Mouse (Mus musculus): ENCODE results near the gene Nup205. TPM values are rescaled to one million over a fixed set of nuclear protein-coding genes. Genes with fewer than 3 reads are reported as not detected.
A peak's percentile ranks its signal among the peaks of the same experiment; 100 is the strongest.

The Nup205 gene
- total RNA-seq, 2 experiments from 2014 or later = 25.1 to 27.7 TPM

DNA sequence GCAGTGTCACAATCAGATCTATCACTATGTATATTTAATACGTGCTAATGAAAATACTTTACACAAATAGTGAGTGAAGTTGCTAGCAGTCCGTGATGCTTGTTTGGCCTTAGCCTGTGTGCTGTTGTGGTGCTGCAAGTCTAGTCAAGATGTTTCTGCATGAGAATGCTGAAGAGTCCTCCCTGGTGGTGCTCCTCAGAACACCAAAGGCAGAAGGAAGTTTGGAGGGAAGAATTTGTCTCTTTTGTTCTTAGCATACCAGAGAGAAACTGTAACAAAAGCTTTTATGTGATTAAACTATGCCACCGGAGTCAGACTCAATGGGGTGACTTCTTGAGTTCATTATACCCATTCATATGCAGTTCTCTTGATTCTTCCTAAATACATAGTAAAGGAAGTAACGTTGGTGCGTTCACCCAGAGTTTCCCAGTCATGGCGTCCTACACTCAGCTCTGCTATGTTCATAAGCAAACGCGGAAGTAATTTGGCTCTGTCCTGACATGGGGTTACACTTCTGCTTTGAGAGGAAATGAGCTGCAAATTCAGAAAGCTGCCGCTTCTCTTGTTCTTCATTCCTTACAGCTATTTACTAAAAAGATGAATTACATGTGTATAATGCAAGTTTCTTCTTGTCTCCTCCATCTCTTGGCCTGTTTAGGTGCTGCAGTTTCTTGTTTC lies 59.0 kb downstream of the Nup205 start:
- no peak for DNase-seq (ENCODE audit: low spot score in 2 of 2)
- intact Hi-C loops (cut with DNase I) = no loop called here

DNA sequence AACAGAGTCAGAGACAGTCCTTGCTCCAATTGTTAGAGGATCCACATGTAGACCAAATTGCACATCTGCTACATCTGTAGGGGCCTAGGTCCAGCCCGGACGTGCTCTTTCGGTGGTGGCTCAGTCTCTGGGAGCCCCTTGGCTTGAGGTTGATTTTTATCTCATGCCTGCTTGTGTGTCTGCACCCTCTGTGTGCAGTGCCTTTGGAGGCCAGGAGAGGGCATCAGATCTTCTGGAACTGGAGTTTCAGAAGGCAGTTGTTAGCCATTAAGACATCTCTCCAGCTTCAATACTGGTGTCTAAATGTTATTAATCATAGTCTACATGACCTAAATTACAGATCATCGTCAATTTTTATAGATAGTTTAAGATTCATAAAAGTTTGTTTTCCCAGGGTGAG lies 66.0 kb downstream of the Nup205 start:
- DNase-seq (ENCODE audit: low spot score in 2 of 2) = no peak
- intact Hi-C loops (cut with DNase I) = no loop called here

DNA sequence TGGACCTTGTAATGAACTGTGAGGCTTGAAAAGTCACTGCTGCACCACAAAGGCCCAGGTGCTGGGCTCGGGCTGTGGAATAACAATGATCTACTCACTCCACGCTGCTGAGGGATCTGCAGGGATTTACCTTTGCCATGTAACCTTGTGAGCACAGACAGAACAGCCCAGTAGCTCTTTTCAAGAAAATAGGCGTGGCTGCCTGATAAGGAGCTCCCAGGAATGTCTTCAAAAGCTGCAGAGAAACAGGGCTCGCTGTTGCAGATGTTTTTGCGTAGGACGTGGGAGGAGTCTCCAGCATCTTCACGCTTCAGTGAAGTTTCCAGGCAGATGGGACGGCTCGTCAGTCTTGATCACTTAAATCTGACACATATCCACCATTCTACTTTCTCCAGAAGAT lies 66.8 kb downstream of the Nup205 start:
- no peak for DNase-seq (ENCODE audit: low spot score in 2 of 2)
- intact Hi-C loops (cut with DNase I) = no loop called here

DNA sequence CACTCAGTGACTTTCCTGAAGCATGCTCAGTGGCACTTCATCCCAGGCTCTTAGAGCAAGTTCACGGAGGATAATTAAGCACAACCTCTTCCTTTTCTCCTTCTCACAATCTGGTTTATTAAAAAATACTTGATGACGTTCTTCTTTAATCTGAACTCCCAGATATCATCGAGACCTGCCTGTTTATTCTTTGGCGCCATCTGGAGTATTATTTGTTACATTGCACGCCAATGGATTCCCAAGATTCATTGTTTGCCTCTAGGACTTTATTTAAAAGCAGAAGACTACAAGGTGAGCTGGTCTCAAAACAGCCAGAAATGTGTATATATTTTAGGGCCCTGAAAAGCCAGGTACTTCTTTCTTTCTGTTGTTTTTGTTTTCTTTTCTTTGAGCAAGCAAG lies 67.9 kb downstream of the Nup205 start:
- no peak for DNase-seq (ENCODE audit: low spot score in 2 of 2)
- intact Hi-C loops (cut with DNase I) = no loop called here

DNA sequence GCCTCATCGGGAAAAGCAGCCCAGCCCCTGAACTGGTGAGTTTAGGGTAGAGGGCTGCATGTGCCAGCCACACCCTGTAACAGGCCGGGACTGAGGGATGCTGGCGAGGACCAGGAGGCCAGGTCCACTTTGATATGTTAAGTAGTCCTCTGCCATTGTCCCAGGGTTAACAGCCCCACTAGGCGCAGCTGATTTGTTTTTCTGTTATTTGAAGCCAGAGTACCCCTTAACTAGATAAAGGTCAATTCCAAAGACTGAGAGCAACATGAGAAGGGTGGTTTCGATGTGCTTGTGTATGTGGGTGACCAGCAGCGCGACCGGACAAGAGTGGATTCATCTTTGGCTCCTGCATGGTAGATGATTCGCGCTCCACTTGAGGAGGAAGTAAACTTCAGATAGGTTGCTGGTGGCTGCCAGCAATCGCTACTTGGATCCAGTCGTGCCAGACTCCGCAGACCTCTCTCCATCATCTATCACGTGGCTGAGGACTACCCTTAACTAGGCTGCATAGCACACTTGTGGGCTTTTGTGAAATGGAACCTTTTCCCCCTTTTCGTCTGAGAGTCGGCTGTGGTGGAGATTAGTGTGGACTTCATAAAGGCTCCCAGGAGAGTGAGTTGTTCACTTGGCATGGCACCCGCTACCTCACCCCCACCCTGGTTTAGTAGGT lies 74.7 kb downstream of the Nup205 start:
- DNase-seq (ENCODE audit: low spot score in 2 of 2) = no peak
- intact Hi-C loops (cut with DNase I) = loop anchor here (10.0 kb wide), 2 partner anchors 123 to 313 kb away; no protein-coding TSS in a partner anchor

DNA sequence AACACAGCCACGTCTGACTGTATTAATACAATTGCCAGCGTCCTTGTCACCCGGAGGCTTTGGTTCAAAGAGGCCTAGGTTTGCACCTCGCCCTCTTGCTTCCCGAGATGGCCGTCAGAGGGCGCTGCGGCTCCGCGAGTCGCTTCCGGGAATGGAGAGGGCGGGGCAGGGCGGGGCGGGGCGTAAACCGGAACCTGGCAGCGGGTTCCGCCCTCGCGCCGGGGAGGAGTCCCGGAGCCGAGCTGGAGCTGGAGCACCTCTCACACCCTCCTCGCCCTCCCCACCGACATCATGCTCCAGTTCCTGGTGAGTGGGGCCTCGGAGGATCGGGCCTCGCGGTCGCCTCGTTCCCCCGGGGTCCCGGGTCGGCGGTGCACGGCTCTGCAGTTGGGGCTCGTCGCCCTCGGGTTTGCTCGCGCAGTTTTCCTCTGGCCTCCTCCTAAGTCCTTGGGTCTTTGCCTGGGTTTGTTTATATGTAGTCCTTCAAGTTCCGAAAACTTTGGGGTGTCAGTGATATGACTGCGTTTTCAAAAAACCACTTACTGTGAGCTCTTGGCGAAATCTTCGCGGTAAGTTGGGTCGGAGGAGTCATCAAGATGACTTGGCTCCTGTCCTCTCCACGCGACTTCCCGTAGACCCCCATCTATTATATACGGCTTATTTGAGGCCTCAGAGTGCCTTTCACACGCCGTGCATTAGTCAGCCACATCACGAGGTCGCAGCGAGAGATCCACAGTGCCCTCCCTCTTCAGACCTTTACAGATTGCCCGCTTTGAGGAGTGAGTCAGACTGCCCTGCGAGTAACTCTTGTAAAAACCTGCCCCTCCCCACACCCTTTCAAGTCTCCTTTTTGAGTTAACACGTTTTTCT lies 75.5 kb downstream of the Nup205 start:
- intact Hi-C loops (cut with DNase I) = loop anchor here (10.0 kb wide), 2 partner anchors 122 to 312 kb away; no protein-coding TSS in a partner anchor
- peak; percentile 86 to 88 for DNase-seq (ENCODE audit: low spot score in 2 of 2)

DNA sequence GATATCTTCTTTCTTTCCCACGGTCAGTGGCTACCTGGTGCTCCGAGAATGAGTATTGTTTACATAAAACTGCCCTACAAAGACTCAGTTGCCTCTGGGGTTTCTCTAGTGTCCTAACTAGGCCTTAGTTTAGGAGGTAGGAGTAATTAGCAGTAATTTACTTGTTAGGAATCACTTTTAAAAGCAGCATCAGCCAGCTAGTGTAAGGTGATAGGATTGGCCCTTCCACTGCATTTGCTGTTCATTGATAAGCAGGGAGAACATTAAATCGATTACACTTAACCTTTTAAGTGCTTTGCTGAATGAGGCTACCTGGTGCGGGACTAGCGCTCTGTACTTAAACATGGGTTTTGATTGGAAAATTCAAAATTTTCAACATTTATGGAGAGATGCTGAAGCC lies 76.3 kb downstream of the Nup205 start:
- intact Hi-C loops (cut with DNase I) = loop anchor here (10.0 kb wide), 2 partner anchors 121 to 311 kb away; no protein-coding TSS in a partner anchor
- DNase-seq (ENCODE audit: low spot score in 2 of 2) = no peak

DNA sequence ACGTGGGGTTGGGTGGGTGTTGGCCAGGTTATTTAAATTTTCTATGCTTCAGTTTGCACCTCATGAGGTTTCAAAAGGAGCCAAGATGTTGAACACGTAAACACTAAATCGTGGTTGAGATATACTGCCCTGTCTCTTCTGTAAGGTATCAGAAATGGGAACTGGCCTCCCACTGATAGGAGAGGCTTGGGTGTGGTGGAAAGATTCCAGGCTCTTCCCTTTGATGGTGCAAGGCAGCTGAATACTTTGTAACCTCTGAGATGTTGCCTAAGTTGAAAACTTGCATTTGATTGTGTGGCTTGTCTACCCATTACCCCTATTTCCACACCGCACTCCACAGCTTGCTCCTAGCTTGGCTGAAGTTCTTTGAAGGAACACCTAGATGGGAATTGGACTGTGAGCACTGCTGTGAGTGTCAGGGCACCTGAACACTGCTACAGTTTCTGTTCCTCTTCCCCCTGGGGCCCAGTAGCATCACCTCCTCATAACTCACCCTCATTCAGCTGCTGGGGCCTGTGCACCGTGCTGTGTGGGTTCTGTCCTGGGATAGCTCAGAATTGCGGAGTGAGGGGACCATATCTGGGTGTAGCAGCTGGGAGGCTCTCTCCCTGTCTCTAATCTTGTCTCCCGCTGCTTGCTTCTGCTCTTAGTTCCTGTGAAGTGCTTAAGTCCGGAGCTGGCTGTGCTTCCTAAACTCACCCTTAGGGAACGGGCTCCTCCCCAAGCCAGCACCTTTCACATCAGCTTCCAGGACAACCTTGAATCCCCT lies 77.1 kb downstream of the Nup205 start:
- DNase-seq (ENCODE audit: low spot score in 2 of 2) = no peak
- intact Hi-C loops (cut with DNase I) = loop anchor here (10.0 kb wide), 2 partner anchors 120 to 310 kb away; no protein-coding TSS in a partner anchor

DNA sequence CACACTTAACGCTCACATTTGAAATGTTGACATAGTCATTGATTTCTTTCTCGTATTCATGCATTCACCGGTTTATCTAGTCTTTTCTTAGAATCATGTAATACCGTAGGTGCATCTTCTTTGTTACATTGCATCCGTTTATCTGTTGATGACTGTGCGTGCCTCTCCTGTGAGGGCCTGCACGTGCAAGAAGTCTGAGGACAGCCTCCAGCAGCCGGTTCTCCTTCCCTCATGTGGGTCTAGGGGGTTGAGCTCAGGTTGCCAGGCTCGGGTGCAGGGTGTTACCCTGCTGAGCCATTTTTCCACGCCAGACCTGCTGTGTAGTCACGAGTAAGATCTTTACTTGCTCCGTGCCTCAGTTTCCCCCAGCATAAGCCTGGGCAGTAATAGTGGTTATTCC lies 77.8 kb downstream of the Nup205 start:
- intact Hi-C loops (cut with DNase I) = loop anchor here (10.0 kb wide), 2 partner anchors 120 to 310 kb away; no protein-coding TSS in a partner anchor
- DNase-seq (ENCODE audit: low spot score in 2 of 2) = no peak

DNA sequence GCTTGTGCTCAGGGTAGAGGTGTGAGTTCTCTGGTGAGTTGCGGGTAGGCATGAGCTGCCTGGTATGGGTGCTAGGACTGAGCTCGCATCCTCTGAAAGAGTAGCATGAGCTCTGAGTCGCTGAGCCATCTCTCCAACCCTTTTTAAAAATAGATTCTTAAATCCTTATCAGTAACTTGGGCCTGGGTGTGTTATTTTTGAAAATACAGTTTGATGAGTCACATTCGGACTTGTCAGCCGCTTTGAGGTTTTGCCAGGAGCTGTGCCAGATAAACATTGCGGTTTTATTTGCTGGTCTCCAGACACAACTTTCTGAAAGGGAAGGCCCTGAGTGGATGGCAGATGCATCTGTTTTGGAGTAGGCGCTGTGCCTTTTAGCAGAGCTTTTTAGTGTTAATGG lies 79.5 kb downstream of the Nup205 start:
- DNase-seq (ENCODE audit: low spot score in 2 of 2) = peak; percentile 31 to 39
- intact Hi-C loops (cut with DNase I) = loop anchor here (10.0 kb wide), 2 partner anchors 118 to 308 kb away; no protein-coding TSS in a partner anchor

DNA sequence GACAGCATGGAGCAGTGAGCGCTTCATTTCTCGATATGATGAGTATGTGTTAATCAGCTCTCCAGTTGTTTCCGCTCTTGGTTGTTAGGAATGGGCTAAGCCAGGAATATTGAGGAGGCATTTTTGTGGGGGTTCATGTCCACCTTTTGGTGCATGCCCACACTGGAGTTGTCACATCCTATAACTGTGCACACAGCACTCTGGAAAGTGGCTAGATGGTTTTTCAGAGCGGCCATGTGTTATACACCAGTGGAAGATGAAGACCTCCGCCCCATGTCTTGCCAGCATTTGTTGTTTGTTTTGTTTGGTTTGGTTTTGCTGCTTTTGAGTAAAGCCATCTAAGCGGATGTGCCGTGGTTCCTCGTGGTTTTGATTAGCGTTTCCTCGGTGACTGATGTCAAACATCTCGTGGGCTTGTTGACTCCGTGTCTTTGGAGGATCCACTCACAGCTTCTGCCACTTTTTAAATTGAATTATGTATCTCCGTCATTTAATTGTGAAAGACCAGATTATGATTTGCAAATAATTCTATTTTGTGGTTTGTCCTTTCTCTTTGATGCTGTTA lies 80.5 kb downstream of the Nup205 start:
- no peak for DNase-seq (ENCODE audit: low spot score in 2 of 2)
- intact Hi-C loops (cut with DNase I) = loop anchor here (10.0 kb wide), 2 partner anchors 117 to 307 kb away; no protein-coding TSS in a partner anchor

DNA sequence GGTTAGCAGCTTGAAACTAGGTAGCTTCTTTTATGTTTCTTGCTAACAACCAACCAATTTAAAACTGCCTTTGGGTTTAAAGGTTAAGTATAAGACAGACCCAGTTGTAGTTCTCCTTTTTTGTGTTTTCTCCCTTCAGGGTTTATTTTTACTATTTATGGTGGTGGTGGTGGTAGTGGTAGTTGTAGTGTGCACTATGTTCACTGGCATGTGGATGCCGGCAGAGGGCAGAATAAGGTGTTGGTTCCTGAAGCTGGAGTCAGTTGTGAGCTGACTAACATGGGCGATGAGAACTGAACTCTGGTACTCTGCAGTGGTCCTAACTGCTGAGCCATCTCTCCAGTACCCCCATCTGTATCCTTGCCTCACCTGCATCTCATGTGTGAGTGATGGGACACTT lies 81.7 kb downstream of the Nup205 start:
- no peak for DNase-seq (ENCODE audit: low spot score in 2 of 2)
- intact Hi-C loops (cut with DNase I) = loop anchor here (10.0 kb wide), 2 partner anchors 116 to 306 kb away; no protein-coding TSS in a partner anchor

DNA sequence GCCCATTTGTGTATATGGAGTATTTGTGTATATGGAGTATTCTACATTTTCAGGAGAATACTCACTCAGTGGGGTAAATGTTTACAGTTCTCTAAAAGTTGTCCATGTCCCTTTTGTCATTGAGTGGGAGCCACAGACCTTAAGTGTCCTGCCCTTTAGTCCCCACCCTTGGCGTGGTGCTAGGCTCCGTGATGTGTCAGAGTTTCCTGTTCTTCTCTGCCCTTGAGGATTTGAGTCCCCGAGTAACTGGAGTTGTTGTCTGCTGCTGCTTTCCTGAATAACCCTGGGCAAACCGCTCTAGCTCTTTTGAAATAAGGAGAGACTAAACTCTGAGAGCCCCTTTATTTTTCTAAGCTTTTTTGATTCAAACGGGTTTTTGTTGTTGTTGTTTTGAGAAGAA lies 82.3 kb downstream of the Nup205 start:
- intact Hi-C loops (cut with DNase I) = loop anchor here (10.0 kb wide), 2 partner anchors 115 to 305 kb away; no protein-coding TSS in a partner anchor
- no peak for DNase-seq (ENCODE audit: low spot score in 2 of 2)

DNA sequence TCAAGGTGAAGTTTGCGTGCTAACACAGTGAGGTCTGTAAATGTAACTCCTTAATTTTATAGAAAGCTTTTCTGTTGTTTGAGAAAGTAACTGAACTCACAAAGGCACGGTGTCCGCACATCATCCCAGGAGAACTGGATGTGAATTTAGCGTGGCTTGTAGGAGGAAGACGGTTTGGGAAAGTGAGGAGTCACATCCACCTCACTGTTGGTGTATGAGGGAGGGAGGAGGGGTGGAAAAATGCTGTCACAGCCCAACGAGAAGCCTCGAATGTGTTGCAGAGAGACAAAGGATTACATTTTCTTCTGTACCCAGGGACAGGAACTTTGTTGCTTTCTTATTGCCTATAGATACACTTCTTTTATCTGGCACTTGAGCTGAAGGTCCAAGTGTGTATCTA lies 83.3 kb downstream of the Nup205 start:
- intact Hi-C loops (cut with DNase I) = no loop called here
- DNase-seq (ENCODE audit: low spot score in 2 of 2) = no peak

DNA sequence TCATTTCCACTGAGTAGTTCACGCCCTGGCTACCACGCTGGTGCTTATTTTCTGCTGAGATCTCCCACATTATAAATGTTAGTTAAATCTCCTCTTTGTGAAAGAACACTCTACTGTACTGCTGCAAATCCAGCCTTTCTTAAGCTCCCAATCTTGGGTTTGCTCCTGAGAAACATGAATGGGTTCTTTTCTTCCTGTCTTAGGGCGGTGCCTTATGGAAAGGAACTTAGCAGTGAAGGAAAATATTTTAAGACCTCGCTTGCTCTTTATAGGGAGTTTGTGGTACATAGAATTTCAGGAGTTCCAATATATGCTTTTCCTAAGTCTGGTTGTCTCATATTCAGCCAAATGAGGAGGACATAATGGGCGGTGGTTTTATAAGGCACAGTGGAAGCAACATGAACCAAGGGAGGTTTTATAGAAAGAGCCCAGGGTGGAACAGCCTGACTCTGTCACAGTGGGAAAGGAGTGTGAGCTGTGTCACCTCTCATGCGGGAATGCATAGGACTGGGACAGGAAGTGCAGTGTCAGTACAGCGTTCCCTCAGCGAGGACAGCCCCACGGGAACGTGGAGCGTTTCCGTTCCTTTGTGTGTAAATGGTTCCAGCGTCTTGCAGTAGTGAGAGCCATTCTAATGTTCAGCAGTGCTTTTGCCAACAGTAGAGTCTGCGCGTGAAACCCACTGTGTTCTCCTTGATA lies 88.5 kb downstream of the Nup205 start:
- intact Hi-C loops (cut with DNase I) = no loop called here
- DNase-seq (ENCODE audit: low spot score in 2 of 2) = no peak

DNA sequence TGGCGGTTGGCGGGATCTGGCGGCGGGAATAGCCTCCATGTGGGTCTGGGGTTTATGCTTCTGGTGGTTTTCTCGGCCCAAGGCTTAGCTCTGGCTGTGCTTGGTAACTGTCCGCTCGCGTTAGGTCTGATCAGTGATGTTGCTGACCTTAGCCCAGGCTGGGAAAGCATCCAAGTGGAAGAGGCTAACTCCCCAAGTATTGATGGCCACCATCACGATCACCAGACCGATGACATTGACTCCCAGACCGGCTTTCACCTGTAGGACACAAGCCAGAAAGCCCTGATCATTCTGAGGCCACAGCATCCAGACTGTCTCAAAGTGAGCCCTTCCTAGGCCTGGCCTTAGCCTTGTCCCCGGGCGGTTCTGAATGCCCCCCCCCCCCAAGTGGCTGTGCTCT lies 91.5 kb downstream of the Nup205 start:
- intact Hi-C loops (cut with DNase I) = no loop called here
- DNase-seq (ENCODE audit: low spot score in 2 of 2) = no peak

DNA sequence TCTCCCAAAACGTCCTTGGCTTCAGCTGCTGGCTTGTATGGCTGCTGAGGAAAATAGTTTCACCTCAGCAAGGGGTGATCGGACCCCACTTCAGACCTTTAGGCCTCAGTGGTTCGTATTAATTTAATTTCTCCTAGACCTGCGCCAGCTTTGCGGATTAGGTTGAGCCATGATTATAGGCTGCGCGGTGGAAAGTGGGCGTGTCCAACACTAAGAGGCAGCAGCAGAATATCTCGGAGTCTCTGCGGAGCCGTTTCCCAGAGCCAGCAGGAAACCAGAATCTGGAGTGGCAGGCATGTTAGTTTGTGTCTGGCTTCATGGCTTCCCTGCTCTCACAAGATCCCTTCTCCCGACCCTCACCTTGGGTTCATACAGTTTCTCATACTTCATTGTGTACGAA lies 92.4 kb downstream of the Nup205 start:
- DNase-seq (ENCODE audit: low spot score in 2 of 2) = no peak
- intact Hi-C loops (cut with DNase I) = no loop called here
